Mouse (Mus musculus) lung, embryonic 14.5 days (tissue): Measurements from ENCODE around the gene Mylk. TPM values are rescaled to one million over a fixed set of nuclear protein-coding genes. Genes with fewer than 3 reads are reported as not detected.

Experiments used
- ATAC-seq: fragments of 200-750 bp; cut with Nextera tagmentation; 2 replicates; pipeline ENCODE4 v1.8.0; 2017; ENCODE audit warnings: mild to moderate bottlenecking, moderate TSS enrichment, moderate library complexity; ENCODE audit not compliant: insufficient read depth
- DNase-seq: peaks from one replicate; pipeline ENCODE4 v3.0.0-alpha.2; 2015
- H3K27ac ChIP-seq: fragments of 300-500 bp; sonication (generic); 2 replicates; pipeline ENCODE4 v1.5.1; 2014; ENCODE audit warnings: low read depth, mild to moderate bottlenecking, moderate library complexity
- H3K27me3 ChIP-seq: fragments of 300-500 bp; sonication (generic); 2 replicates; pipeline ENCODE4 v1.6.1; 2014; ENCODE audit warnings: low read length, control low read depth; ENCODE audit not compliant: insufficient read depth
- H3K36me3 ChIP-seq: fragments of 300-500 bp; sonication (generic); 2 replicates; pipeline ENCODE4 v1.6.1; 2014; ENCODE audit warnings: control low read depth; ENCODE audit not compliant: insufficient read depth
- H3K4me1 ChIP-seq: fragments of 300-500 bp; sonication (generic); 2 replicates; pipeline ENCODE4 v1.6.1; 2014; ENCODE audit warnings: antibody characterized with exemption, control low read depth; ENCODE audit not compliant: insufficient read depth
- H3K4me2 ChIP-seq: fragments of 300-500 bp; sonication (generic); 2 replicates; pipeline ENCODE4 v1.6.1; 2014; ENCODE audit warnings: mild to moderate bottlenecking
- H3K4me3 ChIP-seq: fragments of 300-500 bp; sonication (generic); 2 replicates; pipeline ENCODE4 v1.5.1; 2014; ENCODE audit warnings: low read depth, low read length
- H3K9ac ChIP-seq: fragments of 300-500 bp; sonication (generic); 2 replicates; pipeline ENCODE4 v1.6.1; 2014
- H3K9me3 ChIP-seq: fragments of 300-500 bp; sonication (generic); 2 replicates; pipeline ENCODE4 v1.6.1; 2016; ENCODE audit warnings: low read depth, low read length, control low read depth
- CTCF ChIP-seq: IDR thresholded peaks from 2 replicates; pipeline ENCODE4 v1.5.1; 2016; ENCODE audit warnings: antibody characterized with exemption, low read depth
- WGBS: fragments of 180-500 bp; shearing (Covaris S2); extraction: QIAGEN DNeasy Blood & Tissue Kit; methylation state at CpG from one replicate; pipeline ENCODE4 v1.1.7; 2014; 5-methylcytosine and 5-hydroxymethylcytosine counted together
- polyA plus RNA-seq: library from polyadenylated mRNA; unstranded; fragments of >200 nt; fragmentation: Nextera tagmentation; extraction: Ambion mirVana; gene quantifications from 2 replicates; pipeline ENCODE4 v1.2.1, GENCODE M21; 2014

Gene Mylk
- polyA plus RNA-seq, 1 experiment from 2014 or later: 122 TPM

GRCm38 (mm10) chr16:35025347-35025746 is 280.3 kb downstream of the Mylk start:
- Histone ChIP-seq H3K27ac (no peak overlapping the region), H3K27me3 (peaks cover 5% of the 10 kb centered on the region; the same call in 1 of the 2 replicates), H3K4me2 (no peak overlapping the region), H3K4me3 (no peak overlapping the region), H3K9ac (no peak overlapping the region), H3K9me3 (no peaks in the 10 kb centered on the region), H3K4me1 (no peaks in the 10 kb centered on the region), H3K36me3 (peaks cover 17% of the 10 kb centered on the region)
- WGBS: 92% methylated on average over 4 of the region's 4 CpGs
- no peak for TF ChIP-seq CTCF
- no peak for ATAC-seq
- DNase-seq: no peak

- H3K9me3 ChIP-seq: no peaks in the 10 kb centered on the region
- H3K4me2 ChIP-seq: no peak overlapping the region
- H3K36me3 ChIP-seq: peaks cover 39% of the 10 kb centered on the region
- H3K4me1 ChIP-seq: no peaks in the 10 kb centered on the region
- WGBS: 76% methylated on average over 3 of the region's 3 CpGs
- ATAC-seq (no peak), DNase-seq (peak; percentile 8)
- no peaks in the 10 kb centered on the region for H3K27me3 ChIP-seq
- no peak overlapping the region for H3K27ac ChIP-seq
- no peak for TF ChIP-seq CTCF
- H3K4me3 ChIP-seq: no peak overlapping the region
- H3K9ac ChIP-seq: no peak overlapping the region
Measured at GRCm38 (mm10) chr16:35033241-35033640, 288.2 kb downstream of the Mylk start.

GRCm38 (mm10) chr16:35033809-35034577 is 289.0 kb downstream of the Mylk start:
- Histone ChIP-seq H3K9me3 (no peaks in the 10 kb centered on the region), H3K36me3 (peaks cover 35% of the 10 kb centered on the region), H3K9ac (no peak overlapping the region), H3K4me3 (no peak overlapping the region), H3K4me2 (no peak overlapping the region), H3K4me1 (no peaks in the 10 kb centered on the region), H3K27ac (no peak overlapping the region), H3K27me3 (no peaks in the 10 kb centered on the region)
- TF ChIP-seq CTCF: no peak
- no peak for ATAC-seq
- WGBS: 61% methylated on average over 8 of the region's 8 CpGs
- no peak for DNase-seq

DNA sequence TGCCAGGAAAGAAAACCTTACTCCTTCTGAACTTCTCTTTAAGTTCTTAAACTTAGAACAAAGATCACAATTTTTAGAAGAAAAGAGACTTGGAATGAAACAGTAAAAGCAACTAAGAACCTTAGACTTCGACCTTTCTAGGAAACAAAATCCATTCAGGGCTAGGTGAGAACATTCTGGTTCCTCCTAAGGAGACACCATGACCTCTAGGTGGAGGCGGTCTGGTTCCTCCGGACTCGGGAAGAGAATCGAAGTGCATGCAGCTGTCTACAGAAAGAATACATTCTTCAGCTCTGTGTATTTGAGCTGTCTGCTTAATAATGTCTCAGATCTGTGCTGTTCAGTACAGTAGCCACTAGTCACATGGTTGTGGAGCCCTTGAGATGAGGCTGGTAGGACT is 290.0 kb downstream of the Mylk start:
- no peaks in the 10 kb centered on the region for H3K27me3 ChIP-seq
- no peaks in the 10 kb centered on the region for H3K9me3 ChIP-seq
- DNase-seq (no peak), ATAC-seq (no peak)
- H3K9ac ChIP-seq: no peak overlapping the region
- H3K4me1 ChIP-seq: no peaks in the 10 kb centered on the region
- no peak overlapping the region for H3K4me3 ChIP-seq
- no peak overlapping the region for H3K4me2 ChIP-seq
- WGBS: 80% methylated on average over 5 of the region's 5 CpGs
- H3K27ac ChIP-seq: no peak overlapping the region
- no peak for TF ChIP-seq CTCF
- peaks cover 30% of the 10 kb centered on the region for H3K36me3 ChIP-seq

GRCm38 (mm10) chr16:35036754-35037153 is 291.7 kb downstream of the Mylk start:
- Histone ChIP-seq H3K36me3 (peaks cover 33% of the 10 kb centered on the region), H3K4me3 (no peak overlapping the region), H3K27ac (no peak overlapping the region), H3K4me1 (no peaks in the 10 kb centered on the region), H3K27me3 (no peaks in the 10 kb centered on the region), H3K9me3 (no peaks in the 10 kb centered on the region), H3K4me2 (no peak overlapping the region), H3K9ac (no peak overlapping the region)
- WGBS: 63% methylated on average over 5 of the region's 5 CpGs
- ATAC-seq (no peak), DNase-seq (no peak)
- TF ChIP-seq CTCF: no peak

DNA sequence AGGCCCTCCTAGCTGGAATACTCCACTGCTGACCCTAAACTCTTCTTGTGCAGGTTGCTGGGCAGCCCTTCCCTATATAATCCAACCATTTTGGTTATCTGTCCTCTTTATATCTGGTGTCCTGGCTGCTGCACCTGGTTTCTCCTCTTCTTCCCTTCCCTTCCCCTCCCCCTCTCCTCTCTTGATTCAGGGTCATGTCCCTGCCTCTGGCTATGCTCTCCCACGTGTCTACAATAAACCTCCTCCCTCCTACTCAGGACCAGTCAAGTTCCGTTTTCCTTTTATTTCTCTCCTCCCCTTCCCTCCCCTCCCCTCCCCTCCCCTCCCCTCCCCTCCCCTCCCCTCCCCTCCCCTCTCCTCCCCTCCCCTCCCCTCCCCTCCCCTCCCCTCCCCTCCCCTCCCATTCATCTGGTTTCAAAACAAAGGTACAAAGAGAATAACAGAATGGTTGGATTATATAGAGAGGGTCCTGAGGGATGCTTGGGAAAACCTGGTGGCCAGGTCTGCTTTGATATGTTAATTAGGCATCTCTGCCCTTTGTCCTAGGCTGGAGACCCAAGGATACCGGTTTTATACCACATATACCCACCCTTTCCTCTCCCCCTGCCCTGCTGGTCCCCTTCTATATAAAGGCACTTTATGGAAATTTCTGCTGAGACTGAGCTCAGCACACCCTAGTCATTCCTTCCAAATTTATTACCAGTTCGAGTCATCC is 293.5 kb downstream of the Mylk start:
- Histone ChIP-seq H3K4me3 (no peak overlapping the region), H3K27ac (no peak overlapping the region), H3K4me2 (no peak overlapping the region), H3K9me3 (no peaks in the 10 kb centered on the region), H3K36me3 (peaks cover 31% of the 10 kb centered on the region), H3K27me3 (no peaks in the 10 kb centered on the region), H3K4me1 (no peaks in the 10 kb centered on the region), H3K9ac (no peak overlapping the region)
- no peak for DNase-seq
- WGBS: 24% methylated on average over 4 of the region's 4 CpGs
- TF ChIP-seq CTCF: no peak
- ATAC-seq: no peak

DNA sequence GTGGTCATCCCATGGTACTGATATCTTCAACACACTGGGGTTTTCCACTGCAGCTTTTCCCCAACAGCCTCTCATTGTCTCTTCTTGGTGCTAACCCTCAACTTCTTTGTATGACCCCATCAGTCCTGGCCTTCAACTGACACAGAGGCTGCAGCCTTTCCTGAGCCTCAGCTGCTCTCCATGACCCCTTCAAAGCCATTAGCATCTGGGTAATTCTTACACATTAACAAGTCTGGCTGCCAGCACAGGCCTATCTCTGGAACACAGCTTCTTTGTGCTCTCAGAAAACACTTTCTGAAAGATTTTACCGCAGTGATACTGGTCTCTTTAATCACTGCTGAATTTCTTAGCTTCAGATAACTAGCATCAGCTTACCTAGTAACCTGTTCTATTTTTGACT is 295.1 kb downstream of the Mylk start:
- Histone ChIP-seq H3K9ac (no peak overlapping the region), H3K9me3 (no peaks in the 10 kb centered on the region), H3K4me3 (no peak overlapping the region), H3K4me1 (no peaks in the 10 kb centered on the region), H3K27me3 (no peaks in the 10 kb centered on the region), H3K27ac (no peak overlapping the region), H3K4me2 (no peak overlapping the region), H3K36me3 (peaks cover 33% of the 10 kb centered on the region)
- no peak for DNase-seq
- TF ChIP-seq CTCF: no peak
- 74% methylated on average over 1 of the region's 1 CpGs for WGBS
- ATAC-seq: no peak
